Mouse (Mus musculus): ENCODE measurements around the gene Sash3. TPM values are rescaled to one million over a fixed set of nuclear protein-coding genes. Genes with fewer than 3 reads are reported as not detected.
A peak's percentile ranks its signal among the peaks of the same experiment; 100 is the strongest.
"Not testable (repeated sequence)": the region's sequence is repeated elsewhere in the genome, so short reads cannot be mapped to it uniquely, and the experiment has no call there.

The Sash3 gene
- polyA plus RNA-seq, 1 experiment from 2014 or later = 3.4 TPM

DNA sequence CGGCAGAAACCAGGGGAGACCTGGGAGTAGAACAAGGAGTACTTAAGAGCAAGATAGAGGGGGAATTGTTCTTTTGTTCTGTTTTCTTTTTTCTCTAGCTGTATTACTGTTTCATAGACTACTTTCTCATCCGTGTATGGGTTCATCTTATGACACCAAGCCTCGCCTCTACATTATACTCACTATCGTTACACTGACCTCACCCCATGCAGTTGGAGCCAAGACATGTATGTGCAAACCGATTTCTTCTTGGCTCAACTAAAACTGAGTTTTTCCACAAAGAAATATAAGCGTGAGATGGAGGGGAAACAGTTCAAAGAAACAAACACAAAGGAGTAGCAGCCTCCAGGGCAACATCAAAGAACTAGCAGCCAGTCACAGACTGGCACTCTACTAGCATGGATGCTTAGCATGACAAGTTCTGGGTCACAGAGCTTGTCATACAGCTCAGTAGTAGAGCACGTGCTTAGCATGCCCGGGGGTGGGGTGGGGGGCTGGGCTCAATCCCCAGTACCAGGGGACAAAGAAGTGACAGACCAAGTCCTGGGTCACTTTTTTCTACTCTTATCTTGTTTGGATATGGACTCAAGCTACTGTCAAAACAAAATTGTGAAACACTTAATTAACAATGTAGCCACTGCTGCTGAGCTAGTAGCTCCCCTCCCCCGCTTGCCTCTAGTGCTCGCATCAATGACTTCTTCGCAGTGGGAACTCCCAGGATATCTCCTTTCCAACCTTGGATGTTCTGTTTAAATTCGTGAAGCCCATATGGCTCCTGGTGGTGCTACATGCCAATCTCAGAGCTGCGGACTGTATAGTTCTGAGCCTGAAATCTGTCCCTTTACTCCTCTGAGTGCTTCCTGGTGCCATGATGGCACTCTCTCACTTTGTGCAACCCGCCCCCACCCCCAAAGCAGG lies 47.3 kb downstream of the Sash3 start:
- H3K27ac ChIP-seq = no peak overlapping the region
- WGBS = 84% methylated on average over 14 of the region's 14 CpGs
- H3K36me3 ChIP-seq = no peaks in the 10 kb centered on the region
- H3K27me3 ChIP-seq (replicated peaks) = no peaks in the 10 kb centered on the region
- no peaks in the 10 kb centered on the region for H3K9me3 ChIP-seq
- no peak overlapping the region for H3K4me2 ChIP-seq (replicated peaks)
- H3K4me1 ChIP-seq (replicated peaks) = no peaks in the 10 kb centered on the region
- H3K9ac ChIP-seq = no peak overlapping the region
- no peak overlapping the region for H3K4me3 ChIP-seq (replicated peaks)
- ATAC-seq = no peak

GRCm38 (mm10) chrX:48197856-48198255 lies 51.6 kb downstream of the Sash3 start:
- no peak overlapping the region for H3K9ac ChIP-seq
- ATAC-seq = no peak
- H3K9me3 ChIP-seq = no peaks in the 10 kb centered on the region
- H3K4me2 ChIP-seq (replicated peaks) = no peak overlapping the region
- H3K27me3 ChIP-seq (replicated peaks) = no peaks in the 10 kb centered on the region
- H3K36me3 ChIP-seq = no peaks in the 10 kb centered on the region
- no peak overlapping the region for H3K27ac ChIP-seq
- 79% methylated on average over 3 of the region's 3 CpGs for WGBS
- H3K4me3 ChIP-seq (replicated peaks) = no peak overlapping the region
- H3K4me1 ChIP-seq (replicated peaks) = no peaks in the 10 kb centered on the region

DNA sequence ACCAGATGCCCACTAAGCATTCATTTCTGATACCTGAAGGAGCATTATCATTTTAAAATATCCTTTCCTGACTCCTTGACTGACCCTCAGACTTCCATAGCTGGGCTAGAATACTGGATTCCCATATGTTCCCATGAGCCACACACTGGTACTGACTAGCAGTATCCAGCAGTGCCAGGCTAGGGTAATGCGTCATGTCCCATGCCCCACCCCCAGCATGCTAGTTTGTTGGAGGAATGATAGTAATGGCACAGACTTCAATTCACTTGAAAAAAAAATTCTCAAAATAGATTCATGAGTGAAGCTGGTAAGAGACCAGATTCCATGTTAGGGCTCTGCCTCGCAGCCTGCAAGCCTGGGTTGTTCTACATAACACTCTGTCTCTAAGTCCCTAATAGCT lies 52.8 kb downstream of the Sash3 start:
- H3K9ac ChIP-seq = no peak overlapping the region
- 84% methylated on average over 2 of the region's 2 CpGs for WGBS
- no peak overlapping the region for H3K4me2 ChIP-seq (replicated peaks)
- no peak overlapping the region for H3K27ac ChIP-seq
- H3K4me3 ChIP-seq (replicated peaks) = no peak overlapping the region
- no peak for ATAC-seq
- H3K9me3 ChIP-seq = no peaks in the 10 kb centered on the region
- no peaks in the 10 kb centered on the region for H3K4me1 ChIP-seq (replicated peaks)
- H3K36me3 ChIP-seq = no peaks in the 10 kb centered on the region
- no peaks in the 10 kb centered on the region for H3K27me3 ChIP-seq (replicated peaks)

DNA sequence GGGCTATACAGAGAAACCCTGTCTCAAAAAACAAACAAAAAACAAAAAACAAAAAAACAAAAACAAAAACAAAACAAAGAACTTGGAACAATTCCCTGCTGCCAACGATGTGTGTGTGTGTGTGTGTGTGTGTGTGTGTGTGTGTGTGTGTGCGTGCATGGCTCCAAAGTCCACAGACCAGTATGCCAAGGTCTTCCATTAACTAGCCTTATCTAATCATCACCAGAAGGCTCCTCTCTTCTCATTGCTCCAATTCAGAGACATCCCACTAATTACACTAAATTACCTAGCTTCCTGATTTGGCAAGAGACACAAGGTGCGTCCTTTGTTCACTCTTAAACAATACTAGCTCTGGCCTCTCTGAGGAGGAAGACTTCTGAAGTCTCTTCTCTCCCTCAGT lies 54.5 kb downstream of the Sash3 start:
- H3K4me1 ChIP-seq (replicated peaks) = no peaks in the 10 kb centered on the region
- H3K9me3 ChIP-seq = no peaks in the 10 kb centered on the region
- no peak overlapping the region for H3K9ac ChIP-seq
- H3K27me3 ChIP-seq (replicated peaks) = no peaks in the 10 kb centered on the region
- H3K4me3 ChIP-seq (replicated peaks) = no peak overlapping the region
- H3K27ac ChIP-seq = no peak overlapping the region
- no peak for ATAC-seq
- H3K36me3 ChIP-seq = no peaks in the 10 kb centered on the region
- 81% methylated on average over 3 of the region's 3 CpGs for WGBS
- no peak overlapping the region for H3K4me2 ChIP-seq (replicated peaks)

DNA sequence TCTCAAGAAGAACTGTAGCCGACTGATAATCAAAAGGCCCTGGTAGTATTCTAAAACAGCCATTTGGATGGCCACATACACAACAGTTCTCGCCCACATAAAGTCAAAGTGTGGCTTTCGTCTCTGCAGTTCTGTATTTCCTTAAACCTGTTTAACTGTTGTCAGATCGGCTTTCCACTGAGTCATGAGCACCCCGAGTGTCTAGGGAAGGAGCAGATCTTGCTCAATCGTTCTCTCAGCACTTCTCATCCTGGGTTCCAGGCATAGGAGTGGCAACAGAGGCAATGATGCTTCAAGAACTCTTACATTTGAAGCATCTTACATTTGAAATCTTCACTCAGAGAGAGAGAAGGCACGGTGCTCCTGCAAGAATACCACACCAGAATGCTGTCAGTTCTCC lies 55.7 kb downstream of the Sash3 start:
- Histone ChIP-seq H3K27ac (no peak overlapping the region), H3K9ac (no peak overlapping the region), H3K27me3 (replicated peaks) (no peaks in the 10 kb centered on the region), H3K4me1 (replicated peaks) (no peaks in the 10 kb centered on the region), H3K4me3 (replicated peaks) (no peak overlapping the region), H3K36me3 (no peaks in the 10 kb centered on the region), H3K4me2 (replicated peaks) (no peak overlapping the region), H3K9me3 (no peaks in the 10 kb centered on the region)
- no peak for ATAC-seq
- WGBS = 88% methylated on average over 7 of the region's 7 CpGs

DNA sequence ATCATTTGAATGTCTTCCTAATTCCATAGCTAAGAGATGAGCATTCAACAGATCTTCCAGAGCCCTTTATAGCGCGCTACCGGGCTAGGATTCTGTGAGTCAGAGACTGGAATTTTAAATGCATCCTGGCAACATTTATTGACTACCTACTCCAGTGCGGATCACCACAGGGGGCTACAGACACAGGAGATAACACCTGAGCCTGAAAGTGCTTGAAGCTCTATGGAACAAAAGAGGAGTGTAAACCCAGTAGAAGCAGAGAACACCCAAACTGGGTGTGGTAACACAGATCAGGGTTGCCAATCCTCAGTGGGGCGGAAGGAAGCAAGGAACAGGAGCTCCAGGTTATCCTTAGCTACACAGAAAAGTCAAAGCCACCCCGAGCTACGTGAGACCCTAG lies 56.2 kb downstream of the Sash3 start:
- H3K36me3 ChIP-seq = no peaks in the 10 kb centered on the region
- H3K4me1 ChIP-seq (replicated peaks) = no peaks in the 10 kb centered on the region
- H3K9me3 ChIP-seq = no peaks in the 10 kb centered on the region
- no peaks in the 10 kb centered on the region for H3K27me3 ChIP-seq (replicated peaks)
- ATAC-seq = no peak
- H3K4me2 ChIP-seq (replicated peaks) = no peak overlapping the region
- no peak overlapping the region for H3K9ac ChIP-seq
- no peak overlapping the region for H3K27ac ChIP-seq
- H3K4me3 ChIP-seq (replicated peaks) = no peak overlapping the region
- 88% methylated on average over 7 of the region's 7 CpGs for WGBS

- no peaks in the 10 kb centered on the region for H3K9me3 ChIP-seq
- no peak overlapping the region for H3K27ac ChIP-seq
- ATAC-seq = no peak
- no peak overlapping the region for H3K9ac ChIP-seq
- no peak overlapping the region for H3K4me2 ChIP-seq (replicated peaks)
- H3K27me3 ChIP-seq (replicated peaks) = no peaks in the 10 kb centered on the region
- H3K4me3 ChIP-seq (replicated peaks) = no peak overlapping the region
- WGBS = 74% methylated on average over 4 of the region's 4 CpGs
- H3K36me3 ChIP-seq = no peaks in the 10 kb centered on the region
- H3K4me1 ChIP-seq (replicated peaks) = no peaks in the 10 kb centered on the region
These were observed 56.8 kb downstream of the Sash3 start for GRCm38 (mm10) chrX:48202995-48203394.

- no peak for ATAC-seq
- no peaks in the 10 kb centered on the region for H3K27me3 ChIP-seq (replicated peaks)
- WGBS = 77% methylated on average over 7 of the region's 7 CpGs
- H3K9ac ChIP-seq = no peak overlapping the region
- no peaks in the 10 kb centered on the region for H3K4me1 ChIP-seq (replicated peaks)
- H3K36me3 ChIP-seq = no peaks in the 10 kb centered on the region
- H3K4me3 ChIP-seq (replicated peaks) = no peak overlapping the region
- no peak overlapping the region for H3K4me2 ChIP-seq (replicated peaks)
- no peaks in the 10 kb centered on the region for H3K9me3 ChIP-seq
- no peak overlapping the region for H3K27ac ChIP-seq
These were observed 57.5 kb downstream of the Sash3 start for GRCm38 (mm10) chrX:48203763-48204162.

DNA sequence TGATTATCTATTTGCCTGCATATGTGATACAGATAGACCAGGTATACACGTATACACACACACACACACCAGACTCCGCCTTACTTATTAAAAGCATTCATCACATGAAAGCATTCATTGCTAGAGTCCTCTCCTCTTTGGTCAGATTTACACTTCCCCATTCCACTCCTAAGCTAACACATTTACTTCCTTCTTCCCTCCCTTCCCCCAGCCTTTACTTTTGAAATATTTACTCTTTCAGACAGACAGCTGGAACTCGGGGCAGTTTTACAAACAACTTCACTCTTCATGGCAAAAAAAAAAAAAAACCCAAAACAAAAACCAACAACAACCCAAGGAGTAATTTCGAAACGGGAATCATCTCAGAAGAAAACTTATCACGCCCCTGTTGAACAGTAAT lies 58.2 kb downstream of the Sash3 start:
- no peak for ATAC-seq
- H3K27me3 ChIP-seq (replicated peaks) = no peaks in the 10 kb centered on the region
- no peak overlapping the region for H3K9ac ChIP-seq
- no peaks in the 10 kb centered on the region for H3K36me3 ChIP-seq
- no peak overlapping the region for H3K4me3 ChIP-seq (replicated peaks)
- no peak overlapping the region for H3K4me2 ChIP-seq (replicated peaks)
- WGBS = 64% methylated on average over 6 of the region's 6 CpGs
- no peak overlapping the region for H3K27ac ChIP-seq
- no peaks in the 10 kb centered on the region for H3K9me3 ChIP-seq
- no peaks in the 10 kb centered on the region for H3K4me1 ChIP-seq (replicated peaks)

GRCm38 (mm10) chrX:48207761-48208487 lies 61.7 kb downstream of the Sash3 start:
- 17% methylated on average over 36 of the region's 36 CpGs for WGBS
- ATAC-seq = peak; percentile 80
- H3K9ac ChIP-seq = peak overlapping the region; percentile 60
- no peaks in the 10 kb centered on the region for H3K4me1 ChIP-seq (replicated peaks)
- peak overlapping the region; percentile 78 for H3K27ac ChIP-seq
- H3K4me2 ChIP-seq (replicated peaks) = peak overlapping the region; percentile 57
- no peaks in the 10 kb centered on the region for H3K36me3 ChIP-seq
- no peaks in the 10 kb centered on the region for H3K9me3 ChIP-seq
- H3K27me3 ChIP-seq (replicated peaks) = no peaks in the 10 kb centered on the region
- peak overlapping the region; percentile 59 for H3K4me3 ChIP-seq (replicated peaks)

- H3K4me3 ChIP-seq (replicated peaks) = peak within 1 kb of the TSS; percentile 59
- peak within 1 kb of the TSS; percentile 78 for H3K27ac ChIP-seq
- WGBS = 15% methylated on average over 34 of the region's 34 CpGs
- no peaks in the 10 kb centered on the region for H3K4me1 ChIP-seq (replicated peaks)
- no peaks in the 10 kb centered on the region for H3K36me3 ChIP-seq
- no peaks in the 10 kb centered on the region for H3K9me3 ChIP-seq
- H3K4me2 ChIP-seq (replicated peaks) = peak within 1 kb of the TSS; percentile 57
- no peaks in the 10 kb centered on the region for H3K27me3 ChIP-seq (replicated peaks)
- ATAC-seq = peak; percentile 97
- H3K9ac ChIP-seq = peak within 1 kb of the TSS; percentile 60
These were observed 62.4 kb downstream of the Sash3 start, which contains the start of gene Zdhhc9 for GRCm38 (mm10) chrX:48208519-48209185. TSS of gene Zdhhc9 (minus strand) at chrX:48208878.

DNA sequence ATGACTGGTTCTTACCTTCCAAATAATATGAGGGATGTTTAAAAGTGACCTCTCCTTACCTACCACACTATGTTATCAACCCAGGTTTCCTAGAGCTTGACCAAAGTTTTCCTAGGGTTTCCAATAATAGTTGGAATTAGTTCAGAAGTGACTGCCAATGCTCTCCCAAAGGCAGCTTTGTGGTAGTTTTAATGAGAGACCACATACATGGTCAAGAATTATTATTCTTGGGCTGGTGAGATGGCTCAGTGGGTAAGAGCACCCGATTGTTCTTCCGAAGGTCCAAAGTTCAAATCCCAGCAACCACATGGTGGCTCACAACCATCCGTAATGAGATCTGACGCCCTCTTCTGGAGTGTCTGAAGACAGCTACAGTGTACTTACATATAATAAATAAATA lies 63.5 kb downstream of the Sash3 start:
- ATAC-seq; H3K4me1 ChIP-seq (replicated peaks); H3K27ac ChIP-seq; H3K4me3 ChIP-seq (replicated peaks); H3K4me2 ChIP-seq (replicated peaks); H3K27me3 ChIP-seq (replicated peaks); H3K9me3 ChIP-seq; H3K36me3 ChIP-seq; H3K9ac ChIP-seq: not testable (repeated sequence)
- 64% methylated on average over 4 of the region's 4 CpGs for WGBS
